Mouse (Mus musculus): ENCODE results near the gene Slc16a10.
A peak's percentile ranks its signal among the peaks of the same experiment; 100 is the strongest.

Gene Slc16a10

DNA sequence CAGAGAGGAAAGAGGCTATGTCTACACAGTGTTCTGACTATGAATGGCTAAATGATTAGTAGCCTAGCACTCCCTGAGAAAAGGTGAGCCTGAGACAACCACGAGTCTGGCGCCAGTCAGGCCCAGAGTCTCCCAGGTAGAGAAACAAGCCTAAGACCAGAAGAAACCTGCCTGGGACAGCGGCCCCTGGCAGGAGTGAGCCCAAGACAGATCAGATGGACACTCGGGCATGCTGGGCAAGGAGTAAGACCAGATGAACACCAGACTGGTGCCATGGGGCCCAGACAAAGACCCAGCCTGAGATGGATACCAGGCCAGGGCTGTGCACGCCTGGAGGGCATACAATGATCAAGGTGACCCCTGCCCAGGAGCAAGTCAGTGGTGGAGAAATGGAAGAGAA, 32.5 kb downstream of the Slc16a10 start:
- DNase-seq (ENCODE audit: low spot score in 2 of 2): no peak

DNA sequence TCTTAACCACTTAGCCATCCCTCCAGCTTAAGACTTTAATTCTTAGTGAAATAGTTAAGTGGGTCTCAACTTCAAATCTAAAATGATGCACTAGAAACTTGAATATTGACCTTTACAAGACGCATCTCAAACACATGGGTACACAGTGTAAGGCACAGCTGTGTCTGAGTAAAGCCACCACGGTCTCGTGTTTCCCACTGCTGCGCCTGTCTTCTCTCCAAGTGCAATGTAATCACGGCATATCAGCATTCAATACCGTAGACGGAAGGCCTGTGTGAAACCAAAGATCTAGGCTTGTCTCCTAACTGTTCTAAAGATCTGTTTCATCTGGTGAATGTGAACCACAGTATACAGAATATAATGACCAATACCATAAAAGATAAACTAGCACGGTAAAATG, 33.1 kb downstream of the Slc16a10 start:
- DNase-seq (ENCODE audit: low spot score in 2 of 2): no peak

DNA sequence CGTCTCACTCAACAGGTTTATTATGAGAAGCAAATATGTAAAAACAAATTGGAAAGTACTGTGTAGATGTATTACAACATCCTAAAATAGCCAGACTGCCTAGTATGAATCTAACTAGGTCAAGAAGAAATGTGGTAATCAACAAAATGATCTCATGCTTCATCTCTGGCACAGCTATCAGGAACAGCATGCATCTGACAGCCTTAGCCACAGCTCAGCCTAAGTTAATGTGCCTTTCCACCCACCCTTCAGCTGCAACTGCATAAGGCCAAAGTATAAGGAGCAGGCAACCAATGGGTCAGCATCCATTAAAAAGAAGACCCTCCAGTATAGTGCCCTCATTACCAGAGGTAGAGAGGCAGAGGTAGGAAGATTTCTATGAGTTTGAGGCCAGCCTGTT, 34.1 kb downstream of the Slc16a10 start:
- peak; percentile 15 to 26 for DNase-seq (ENCODE audit: low spot score in 2 of 2)

DNA sequence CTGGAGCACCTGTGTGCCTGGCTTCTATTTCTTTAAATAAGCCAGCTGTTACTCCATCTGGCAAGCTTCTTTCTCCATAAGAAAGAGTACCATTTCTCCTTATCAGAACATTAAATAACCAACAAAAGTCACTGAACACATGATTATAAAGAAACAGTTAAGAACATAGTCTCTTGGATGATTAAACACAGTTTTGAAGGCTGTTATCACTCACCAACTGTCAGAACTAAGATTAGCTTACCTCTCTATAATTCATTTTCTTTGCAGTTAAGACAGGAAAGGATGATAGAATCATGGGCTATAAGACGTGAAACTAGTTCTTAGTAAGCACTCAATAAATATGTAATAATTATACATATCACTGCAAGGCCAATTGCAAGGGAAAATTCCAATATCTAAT, 36.9 kb downstream of the Slc16a10 start:
- DNase-seq (ENCODE audit: low spot score in 2 of 2): no peak

DNA sequence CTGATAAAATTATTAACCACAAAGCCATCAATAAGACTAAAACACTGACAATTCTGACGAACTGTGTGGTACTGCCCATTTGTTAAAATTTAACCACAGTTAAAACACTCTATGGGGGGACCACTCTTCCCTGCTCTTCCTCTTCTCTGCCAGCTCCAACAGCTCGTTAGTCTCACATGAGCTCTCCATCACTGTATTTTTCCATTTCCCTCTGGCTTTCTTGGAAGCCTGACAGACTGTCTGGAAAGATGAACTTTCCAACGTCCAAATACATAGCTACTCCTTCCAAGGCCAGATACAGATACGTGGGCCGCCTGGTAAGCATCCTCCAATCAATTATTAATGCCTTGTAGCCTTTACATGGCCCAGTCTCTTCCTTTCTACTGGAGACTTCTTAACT, 38.3 kb downstream of the Slc16a10 start:
- DNase-seq (ENCODE audit: low spot score in 2 of 2): no peak

DNA sequence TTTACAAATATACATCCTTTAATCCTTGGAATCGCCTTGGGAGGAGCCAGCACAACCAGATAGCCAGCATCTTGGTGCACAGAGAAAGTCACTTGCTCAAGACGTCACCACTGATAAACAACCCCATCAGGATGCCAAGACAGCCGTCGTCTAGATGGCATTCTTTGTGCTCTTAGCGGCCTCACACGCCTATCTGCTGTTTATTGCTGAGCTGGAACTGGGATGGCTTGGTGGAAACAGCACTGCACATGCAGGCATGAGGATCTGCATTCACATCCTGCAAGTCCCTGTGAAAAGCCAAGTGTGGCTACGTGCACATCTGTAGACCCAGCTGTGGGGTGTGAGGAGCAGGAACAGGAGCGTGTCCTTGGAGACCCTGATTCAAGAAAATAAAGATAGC, 39.1 kb downstream of the Slc16a10 start:
- DNase-seq (ENCODE audit: low spot score in 2 of 2): no peak

DNA sequence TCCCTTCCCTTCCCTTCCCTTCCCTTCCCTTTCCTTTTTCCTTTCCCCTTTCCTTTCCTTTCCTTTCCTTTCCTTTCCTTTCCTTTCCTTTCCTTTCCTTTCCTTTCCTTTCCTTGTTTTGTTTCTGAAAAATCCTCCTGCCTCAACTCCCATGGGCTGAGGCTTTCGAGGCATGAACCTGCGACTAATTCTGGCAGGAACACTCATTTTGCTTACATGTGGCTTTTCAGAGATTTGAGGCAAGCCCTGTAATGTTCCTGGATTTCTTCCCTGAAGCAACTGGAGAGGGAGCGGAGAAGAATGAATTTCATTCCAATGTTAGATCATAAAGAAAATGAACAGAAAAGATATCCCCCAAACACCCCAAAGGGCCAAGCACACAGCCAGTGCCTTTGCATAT, 39.9 kb downstream of the Slc16a10 start:
- DNase-seq (ENCODE audit: low spot score in 2 of 2): no peak

DNA sequence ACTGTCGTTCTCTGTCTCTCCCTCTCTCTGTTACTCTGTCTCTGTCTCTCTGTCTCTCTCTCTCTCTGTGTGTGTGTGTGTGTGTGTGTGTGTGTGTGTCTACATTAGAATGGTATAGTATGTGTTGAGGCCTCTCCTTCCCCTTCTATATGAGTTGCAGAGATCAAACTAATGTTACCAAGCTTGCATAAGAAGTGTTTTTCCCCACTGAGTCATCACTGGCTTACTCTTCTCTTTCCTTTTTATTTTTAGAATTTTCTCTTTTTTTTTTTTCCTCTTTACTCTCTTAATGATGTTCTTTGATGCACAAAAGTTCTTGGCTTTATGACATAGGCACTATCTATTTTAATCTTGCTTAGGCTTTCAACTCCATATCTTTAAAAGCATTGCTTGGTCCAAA, 43.6 kb downstream of the Slc16a10 start:
- DNase-seq (ENCODE audit: low spot score in 2 of 2): no peak

DNA sequence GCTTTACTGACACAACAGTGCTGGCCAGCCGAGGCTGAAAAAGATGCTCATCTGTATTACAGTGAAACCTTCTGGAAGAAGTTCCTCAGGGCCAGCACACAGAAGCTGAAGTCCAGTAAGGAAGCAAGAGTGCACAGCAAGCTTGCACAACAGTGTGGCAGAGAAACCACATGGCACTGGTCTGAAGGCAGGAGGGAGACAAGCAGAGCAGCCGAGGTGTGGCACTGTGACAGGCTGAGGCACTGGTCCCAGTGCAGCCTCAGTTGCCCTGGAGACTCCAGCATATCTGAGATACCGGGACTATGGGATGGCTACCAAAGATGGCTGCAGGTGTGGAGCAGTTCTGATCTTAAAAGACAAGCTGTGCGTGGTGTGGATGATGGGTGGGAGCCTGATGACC, 44.5 kb downstream of the Slc16a10 start:
- no peak for DNase-seq (ENCODE audit: low spot score in 2 of 2)

DNA sequence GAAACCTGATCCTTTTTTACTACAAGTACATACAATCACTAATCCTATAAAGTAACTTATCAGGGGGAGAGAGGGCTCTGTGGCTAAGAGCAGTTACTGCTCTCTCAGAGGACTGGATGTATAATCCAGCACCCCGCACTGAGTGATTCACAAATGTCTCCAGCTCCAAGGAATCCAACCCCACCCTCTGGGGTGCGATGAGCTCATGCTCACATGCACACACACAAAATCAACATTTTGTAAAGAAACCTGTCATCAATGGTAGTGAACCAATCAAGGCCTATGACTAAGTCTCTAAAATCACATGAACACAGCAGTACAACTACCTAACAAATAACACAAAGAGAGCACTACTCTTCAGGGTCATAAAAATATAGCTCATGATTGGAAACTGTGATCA, 47.3 kb downstream of the Slc16a10 start:
- DNase-seq (ENCODE audit: low spot score in 2 of 2): no peak

DNA sequence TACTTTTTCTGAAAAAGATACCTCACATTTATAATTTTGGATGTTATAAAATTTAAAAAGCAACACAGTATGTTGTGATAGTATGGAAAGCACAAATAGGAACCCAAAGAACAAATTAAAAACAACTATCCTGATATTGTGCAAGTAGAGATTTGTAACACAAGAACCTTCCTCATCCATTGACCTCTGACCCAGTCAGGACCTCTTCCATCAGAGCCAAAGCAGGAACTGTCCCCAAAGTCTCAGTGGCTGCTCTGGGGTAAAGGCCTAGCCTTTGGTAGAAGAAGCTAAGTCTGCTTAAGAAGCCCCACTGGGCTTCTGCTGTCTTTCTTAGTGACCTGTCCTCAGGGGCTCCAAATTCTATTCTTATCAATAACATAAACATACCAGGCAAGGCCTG, 48.5 kb downstream of the Slc16a10 start:
- DNase-seq (ENCODE audit: low spot score in 2 of 2): no peak

DNA sequence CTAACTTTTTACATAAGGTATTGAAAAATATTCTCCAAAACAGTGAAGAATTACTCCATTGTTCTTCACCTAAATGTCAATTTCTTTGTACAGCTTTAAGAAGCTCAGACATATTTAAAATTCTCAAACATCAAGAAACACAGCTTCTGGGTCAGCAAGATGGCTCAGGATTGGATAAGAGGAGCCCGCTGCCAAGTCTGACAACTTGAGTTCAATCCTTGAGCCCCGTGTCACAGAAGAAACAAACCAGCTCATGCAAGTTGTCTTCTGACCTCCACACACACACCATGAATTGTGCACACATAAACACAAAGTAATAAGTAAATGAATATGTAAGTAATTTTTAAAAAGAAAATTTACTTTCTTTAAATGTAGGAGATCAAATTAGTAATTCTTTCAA, 50.6 kb downstream of the Slc16a10 start:
- no peak for DNase-seq (ENCODE audit: low spot score in 2 of 2)

DNA sequence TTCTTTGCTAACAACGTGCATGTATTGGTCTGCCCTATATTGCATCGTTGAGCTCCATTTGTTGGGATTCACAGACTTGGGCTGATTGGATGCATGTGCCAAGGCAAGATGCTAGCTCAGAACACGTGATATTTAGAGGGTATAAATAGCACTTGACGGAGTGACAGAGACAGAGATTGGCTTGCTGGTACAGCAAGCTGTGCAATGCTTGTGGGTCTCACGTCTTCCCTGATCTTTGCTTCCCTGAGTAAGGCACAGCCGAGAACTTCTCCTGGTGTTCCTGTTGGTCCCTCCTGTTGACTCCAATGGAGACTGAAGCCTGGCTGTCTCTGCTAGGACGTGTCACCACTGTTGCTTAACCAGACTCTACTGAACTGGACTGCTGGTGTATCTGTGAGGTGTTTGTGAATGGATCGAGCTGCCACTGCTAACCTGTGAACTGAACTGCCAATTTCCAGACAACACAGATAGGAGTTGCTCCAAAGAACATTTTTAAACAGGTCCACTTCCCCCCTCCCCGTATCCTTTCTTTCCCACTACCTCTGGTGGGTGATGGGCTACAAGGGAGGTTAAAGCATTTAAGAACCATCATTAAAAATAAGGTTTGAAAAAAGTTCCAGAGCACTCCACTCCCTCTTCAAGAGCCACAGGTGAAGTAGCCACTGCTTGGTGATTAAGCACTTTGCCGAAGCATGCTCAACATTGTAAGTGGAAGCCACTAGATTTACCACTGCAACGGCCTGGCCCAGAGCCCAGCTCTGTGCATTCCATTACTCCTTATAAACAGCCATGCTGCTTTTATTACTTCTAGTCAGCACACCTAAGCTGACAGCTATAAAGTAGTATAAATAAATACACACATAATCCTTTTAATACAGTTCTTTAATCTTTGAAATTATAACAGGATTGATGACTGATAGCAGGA, 51.3 kb downstream of the Slc16a10 start:
- DNase-seq (ENCODE audit: low spot score in 2 of 2): no peak

DNA sequence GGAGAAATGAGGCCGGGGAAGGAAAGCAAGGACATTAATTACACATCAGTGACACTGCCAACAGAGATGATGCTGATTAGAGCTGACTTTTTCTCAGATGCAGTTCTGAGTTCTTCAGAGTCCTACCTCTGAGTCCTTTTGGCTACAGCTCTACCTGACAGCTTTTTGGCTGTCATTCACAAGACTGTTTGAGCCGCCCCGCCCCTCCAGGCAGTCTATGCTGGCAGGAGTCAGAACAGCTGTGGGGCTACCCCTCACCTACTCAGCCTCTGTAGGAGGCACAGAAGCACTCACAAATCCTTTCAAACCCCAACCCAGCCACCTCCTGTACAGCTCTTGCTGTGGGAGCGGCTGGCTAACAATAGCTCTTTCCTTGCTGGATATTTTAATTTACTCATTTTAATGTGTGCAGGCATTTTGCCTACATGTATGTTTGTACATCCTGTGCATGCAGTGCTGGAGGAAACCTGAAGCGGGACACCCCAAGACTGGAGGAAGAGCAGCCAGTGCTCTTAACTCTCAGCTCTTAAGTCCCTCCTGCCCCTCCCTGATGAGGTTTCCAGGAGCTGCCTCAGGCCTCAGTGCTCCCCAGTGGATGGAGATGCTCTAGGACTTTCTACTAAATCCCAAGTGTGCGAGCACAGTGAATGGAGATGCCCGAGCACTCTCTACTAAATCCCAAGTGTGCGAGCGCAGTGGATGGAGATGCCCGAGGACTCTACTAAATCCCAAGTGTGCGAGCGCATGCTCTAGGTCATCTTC, 57.5 kb downstream of the Slc16a10 start:
- no peak for DNase-seq (ENCODE audit: low spot score in 2 of 2)

DNA sequence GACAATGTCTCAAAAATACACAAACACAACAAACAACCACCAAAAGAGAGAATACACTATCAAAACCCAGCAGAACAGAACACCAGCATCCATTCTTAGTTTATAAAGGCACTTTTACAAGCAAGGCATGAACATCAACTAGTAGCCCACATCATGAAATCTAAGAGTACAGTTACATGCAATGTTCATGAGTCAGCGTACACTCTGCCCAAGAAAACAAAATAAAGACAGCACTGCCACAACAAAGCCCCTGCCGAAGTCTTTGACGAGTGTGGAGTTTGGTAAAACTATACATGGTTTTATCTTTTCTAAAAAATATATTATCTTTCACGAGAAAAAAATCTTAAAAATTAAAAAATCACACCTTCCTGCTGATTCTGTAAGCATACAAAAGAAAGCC, 58.5 kb downstream of the Slc16a10 start:
- no peak for DNase-seq (ENCODE audit: low spot score in 2 of 2)

DNA sequence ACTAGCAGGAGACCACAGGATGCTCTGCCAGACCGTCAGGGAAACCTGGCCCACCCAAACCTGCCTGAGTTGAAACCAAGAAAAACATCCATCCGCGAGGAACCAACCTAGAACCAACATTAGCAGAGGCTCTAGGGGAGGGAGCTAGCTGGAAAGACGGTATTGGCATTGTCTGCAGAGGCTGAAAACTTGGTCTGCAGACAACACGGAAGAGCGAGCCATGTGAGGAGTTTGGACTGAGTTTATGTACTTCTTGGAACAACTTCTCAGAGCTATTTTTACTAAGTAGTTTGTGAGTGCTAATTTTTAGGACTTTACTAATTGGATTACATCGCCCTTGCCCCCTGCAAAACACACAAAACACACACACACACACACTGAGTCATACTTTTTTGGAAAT, 59.4 kb downstream of the Slc16a10 start:
- DNase-seq (ENCODE audit: low spot score in 2 of 2): no peak

DNA sequence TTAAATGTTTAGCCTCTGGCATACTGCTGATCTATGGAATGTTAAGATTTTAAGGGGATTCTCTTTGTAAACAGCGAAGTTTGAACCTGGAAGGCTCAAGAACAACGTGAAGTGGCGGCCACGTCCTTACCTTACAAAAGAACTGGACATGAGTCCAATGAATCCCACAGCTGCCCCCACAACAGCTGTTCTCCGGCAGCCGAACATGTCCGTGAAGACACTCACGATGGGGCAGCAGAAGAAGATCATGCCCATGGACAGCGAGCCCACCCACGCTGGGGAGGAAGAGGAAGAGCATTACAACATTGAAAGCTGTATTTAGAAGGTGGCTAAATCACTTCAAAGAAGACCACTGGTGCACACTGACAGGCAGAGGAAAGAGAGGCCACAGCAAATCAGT, 61.5 kb downstream of the Slc16a10 start:
- DNase-seq (ENCODE audit: low spot score in 2 of 2): no peak

DNA sequence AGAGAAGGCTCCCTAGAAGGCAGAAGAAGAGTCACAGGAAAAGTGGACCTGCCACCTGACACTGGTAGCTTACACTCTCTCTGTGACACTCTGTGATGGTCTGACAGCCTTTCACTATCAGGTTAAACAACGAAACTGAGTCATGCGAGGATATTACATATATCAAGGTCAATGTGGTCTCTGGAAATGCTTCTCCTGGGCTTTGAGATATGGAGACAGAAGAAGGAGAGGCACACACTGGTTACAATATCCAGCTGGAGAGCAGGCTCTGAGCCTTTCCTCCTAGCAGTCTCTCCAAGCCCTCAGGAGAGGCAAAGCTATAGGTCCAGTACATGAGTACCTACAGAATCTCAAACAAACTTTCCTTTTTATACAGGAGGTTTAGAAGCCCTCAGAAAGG, 62.8 kb downstream of the Slc16a10 start:
- no peak for DNase-seq (ENCODE audit: low spot score in 2 of 2)

DNA sequence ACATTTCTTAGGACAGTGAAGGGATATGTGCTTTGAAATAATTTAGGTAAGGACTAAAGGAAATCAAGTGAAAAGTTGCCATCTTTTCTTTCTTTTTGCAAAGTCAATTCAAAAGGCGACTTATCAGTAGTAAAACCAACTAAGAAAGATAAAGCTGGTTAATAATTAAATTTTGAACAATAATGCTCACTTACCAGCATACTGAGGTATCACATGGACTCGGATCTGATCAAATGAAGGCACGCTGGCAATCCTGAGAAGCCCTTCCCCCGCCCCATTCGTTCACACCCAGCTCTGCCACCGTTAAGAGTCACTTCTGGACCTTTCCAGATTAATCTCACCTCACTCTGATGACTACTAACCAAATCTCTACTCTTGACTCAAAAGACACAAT, 64.1 kb downstream of the Slc16a10 start:
- no peak for DNase-seq (ENCODE audit: low spot score in 2 of 2)

DNA sequence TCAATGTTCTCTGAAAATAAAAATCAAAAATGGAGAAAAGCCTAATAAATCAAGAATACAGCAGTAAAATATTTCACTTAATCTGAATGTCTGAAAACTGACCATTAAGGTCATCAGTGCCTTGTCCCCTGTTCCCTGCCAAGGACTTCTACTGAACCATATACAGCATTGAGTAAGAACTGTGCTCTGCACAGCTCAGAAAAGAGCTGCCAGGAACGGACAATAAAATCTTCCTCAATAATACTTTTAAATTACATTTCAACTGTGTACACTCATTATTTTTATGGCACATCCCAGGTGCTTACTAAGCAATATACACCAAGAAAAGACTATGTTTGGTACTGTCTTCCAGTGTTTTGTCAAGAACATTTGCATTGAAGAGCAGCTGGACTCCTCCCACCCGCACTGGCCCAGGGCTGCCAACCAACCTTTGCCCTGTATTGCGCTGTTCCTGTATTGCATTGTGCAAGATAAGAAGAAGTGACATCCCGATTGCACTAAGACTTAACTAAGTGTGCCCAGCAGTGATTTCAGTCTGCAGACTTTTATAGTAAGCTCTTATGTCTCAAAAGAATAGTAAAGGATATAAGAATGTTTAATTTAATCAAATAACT, 64.6 kb downstream of the Slc16a10 start:
- no peak for DNase-seq (ENCODE audit: low spot score in 2 of 2)

DNA sequence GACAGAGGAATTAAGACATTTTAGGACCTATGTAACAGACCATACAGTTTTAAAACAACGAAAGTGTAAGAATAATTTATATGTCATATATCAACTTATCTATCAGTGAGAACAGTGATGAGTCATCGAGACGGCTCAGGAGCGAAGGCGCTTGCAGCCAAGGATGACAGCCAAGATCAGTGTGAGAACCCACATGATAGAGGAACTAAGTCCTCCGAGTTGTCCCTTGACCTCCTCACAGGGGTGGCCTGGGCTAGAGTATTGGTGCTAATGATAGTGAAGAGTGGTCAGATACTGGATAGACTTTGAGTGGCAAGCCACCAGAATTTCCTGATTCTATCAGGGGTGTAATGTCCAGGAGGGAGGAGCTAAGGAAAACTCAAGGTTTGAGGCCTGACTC, 68.5 kb downstream of the Slc16a10 start:
- no peak for DNase-seq (ENCODE audit: low spot score in 2 of 2)

DNA sequence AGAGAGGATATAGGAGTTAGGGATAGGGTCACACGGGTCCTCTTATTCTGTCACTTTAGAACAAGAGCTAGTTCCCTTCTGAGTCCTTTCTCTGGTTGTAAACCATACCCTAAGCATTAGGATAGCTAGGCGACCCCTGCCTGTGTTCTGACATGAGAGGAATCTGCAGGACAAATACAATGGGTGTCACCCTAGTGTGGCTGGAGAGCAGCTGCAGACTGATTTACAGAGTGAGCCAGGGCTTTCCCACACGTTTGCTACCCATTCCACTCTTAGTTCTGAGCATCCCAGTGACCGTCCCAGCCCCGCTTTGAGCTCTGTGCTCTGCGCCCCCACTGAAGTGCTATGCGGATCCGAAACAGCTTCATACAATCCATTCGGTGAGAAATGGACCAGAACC, 71.4 kb downstream of the Slc16a10 start:
- no peak for DNase-seq (ENCODE audit: low spot score in 2 of 2)

DNA sequence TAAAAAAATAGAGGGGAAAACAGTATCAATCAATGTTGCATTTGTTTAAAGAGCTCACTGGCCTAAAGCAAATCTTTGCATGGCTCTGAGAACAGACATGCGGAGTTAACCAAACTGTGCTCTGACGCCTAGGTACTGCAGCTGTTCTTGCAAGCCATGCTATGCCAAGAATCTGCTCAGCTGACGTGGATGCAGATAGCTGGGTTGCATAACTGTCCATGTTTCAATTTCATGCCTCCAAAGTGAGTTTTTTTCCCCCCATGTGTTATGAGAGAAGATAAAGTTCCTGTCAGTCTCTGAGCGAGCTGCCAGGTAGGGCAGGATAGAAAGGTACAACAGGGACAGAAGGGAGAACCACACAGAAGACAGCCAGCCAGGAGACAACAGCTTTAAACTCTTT, 72.8 kb downstream of the Slc16a10 start:
- DNase-seq (ENCODE audit: low spot score in 2 of 2): peak in 1 of 2 experiments; percentile 31

All from right cerebral cortex, adult 2 months (tissue).